Mouse (Mus musculus): Measurements from ENCODE around the gene Shtn1.

Gene Shtn1

DNA sequence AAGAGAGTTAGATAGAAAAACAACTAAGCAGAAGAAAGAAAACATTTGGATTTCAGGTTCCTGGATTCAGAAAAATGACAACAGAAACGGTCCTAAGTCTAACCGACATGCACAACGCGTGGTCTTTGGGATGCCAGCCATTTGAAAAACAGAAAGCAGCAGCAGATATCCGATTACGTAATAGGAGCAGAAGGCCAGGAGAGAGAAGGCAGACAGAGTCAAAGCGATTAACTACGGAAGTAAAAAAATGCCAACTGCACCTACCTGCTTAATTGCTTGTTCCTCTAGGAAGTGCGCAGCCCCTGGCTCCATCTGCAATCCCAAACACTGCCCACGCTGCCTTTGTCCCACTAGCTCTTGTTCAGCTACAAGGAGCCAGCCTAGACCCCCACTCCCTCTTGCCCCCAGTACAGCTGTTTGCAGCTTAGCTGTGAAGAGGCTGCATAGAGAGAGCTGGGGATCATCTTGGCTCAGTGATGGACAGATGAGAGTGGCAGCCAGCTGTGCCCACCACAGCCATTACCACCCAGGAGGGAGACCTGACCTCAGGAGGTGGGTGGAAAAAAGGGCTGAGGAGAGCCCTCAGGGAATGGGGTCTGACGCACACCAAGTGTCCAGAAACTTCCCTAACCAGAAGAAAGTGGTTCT is 100.6 kb downstream of the Shtn1 start:
- no peak for DNase-seq (ENCODE audit: extremely low spot score, low read depth, low spot score)

GRCm38 (mm10) chr19:58974126-58974525 is 101.8 kb downstream of the Shtn1 start:
- no peak for DNase-seq (ENCODE audit: extremely low spot score, low read depth, low spot score)

- DNase-seq (ENCODE audit: extremely low spot score, low read depth, low spot score), result no peak
Observed at GRCm38 (mm10) chr19:58970826-58971225, 105.1 kb downstream of the Shtn1 start.

DNA sequence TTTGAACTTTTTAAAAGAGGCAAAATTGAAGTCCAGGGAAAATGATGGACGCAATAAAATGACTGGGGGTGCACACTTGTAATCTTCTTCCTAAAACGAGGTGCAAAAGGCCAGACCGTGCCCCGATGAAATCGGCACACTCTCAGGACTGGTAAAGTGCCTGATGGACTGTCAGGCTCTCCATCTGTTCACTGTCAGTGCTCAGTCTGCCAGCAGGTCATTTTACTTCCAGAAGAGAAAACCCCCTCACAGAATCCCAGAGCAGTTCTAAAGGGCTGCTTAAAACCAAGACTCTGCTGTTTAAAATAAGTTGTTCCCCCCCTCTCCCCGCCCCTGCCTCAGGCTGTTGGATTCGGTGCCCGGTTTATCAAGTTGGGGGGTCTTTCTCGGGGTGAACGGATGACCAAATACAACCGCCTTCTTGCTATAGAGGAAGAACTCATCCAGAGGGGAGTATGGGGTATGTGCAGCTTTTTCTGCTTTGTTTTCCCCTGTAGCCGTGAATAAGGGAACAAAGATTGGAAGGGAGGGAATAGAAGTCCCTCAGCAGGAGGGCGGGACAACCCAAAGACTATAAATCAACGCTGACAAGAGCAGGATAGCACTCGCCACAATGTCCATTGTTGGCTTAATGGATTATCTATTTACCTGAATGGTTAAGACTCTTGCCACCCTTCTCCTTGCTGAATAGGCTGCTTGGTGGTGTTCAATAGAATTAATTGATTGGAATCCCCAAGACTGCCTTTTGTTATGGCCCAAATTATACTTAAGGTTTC is 107.0 kb downstream of the Shtn1 start:
- no peak for DNase-seq (ENCODE audit: extremely low spot score, low read depth, low spot score)

- DNase-seq (ENCODE audit: extremely low spot score, low read depth, low spot score), result no peak
Observed at GRCm38 (mm10) chr19:58963011-58963410, 112.9 kb downstream of the Shtn1 start.

DNA sequence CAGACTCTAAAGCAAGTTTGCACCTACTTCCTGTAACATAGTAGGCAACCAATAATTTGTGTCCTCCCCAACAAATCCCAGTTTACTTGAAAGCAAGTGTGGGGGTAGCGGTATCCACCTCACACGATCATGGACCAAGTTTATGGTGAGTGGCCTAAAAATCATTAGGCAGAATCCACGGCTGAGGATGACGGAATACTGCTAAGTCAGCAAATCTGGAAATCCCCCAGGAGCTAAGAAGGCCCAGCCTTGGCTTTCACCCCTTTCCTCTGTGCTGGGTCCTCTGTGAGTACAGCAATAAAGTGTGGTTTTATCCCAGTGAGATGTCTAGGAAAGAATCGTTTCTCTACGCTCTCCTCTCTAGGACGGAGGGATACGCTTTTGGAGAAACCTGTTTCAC is 121.1 kb downstream of the Shtn1 start:
- no peak for DNase-seq (ENCODE audit: extremely low spot score, low read depth, low spot score)

DNA sequence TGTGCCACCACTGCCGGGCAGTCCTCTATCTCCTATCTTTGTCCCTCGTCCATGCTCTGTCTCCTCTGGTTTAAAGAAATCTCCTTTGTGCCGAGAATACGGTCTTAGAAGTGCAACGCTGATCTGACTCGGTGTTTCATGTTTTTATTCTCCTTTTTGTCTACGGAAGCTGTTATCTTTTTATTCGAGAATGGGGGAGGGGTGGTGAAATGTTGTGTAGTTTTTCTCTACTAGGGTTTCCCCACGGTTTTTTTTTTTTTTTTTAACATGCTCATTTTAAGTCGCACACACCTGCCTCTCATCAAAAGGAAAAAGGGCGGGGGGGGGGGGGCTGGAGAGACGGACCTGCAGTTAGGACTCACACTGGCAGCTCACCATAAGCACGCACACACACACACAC is 123.7 kb downstream of the Shtn1 start:
- no peak for DNase-seq (ENCODE audit: extremely low spot score, low read depth, low spot score)

GRCm38 (mm10) chr19:58951521-58951920 is 124.4 kb downstream of the Shtn1 start:
- DNase-seq (ENCODE audit: extremely low spot score, low read depth, low spot score), result no peak

DNA sequence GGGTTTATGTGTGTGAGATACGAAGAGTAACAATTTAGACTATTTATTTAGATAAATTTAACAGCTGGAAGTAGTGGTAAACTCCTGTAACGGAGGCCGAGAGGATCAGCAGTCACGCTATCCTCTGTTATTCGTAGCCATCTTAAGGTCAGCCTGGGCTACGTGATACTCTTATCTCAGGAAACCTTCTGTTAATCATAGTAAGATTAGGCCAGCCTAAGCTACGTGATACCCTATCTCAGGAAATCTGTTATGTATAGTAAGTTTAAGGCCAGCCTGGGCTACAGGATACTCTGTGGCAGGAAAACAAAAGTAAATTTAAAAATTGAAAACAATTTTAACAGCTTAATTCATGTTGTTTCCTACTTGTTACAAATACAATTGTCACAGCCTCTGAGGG is 129.9 kb downstream of the Shtn1 start:
- no peak for DNase-seq (ENCODE audit: extremely low spot score, low read depth, low spot score)

- peak; percentile 94 for DNase-seq (ENCODE audit: extremely low spot score, low read depth, low spot score)
Observed at GRCm38 (mm10) chr19:58942841-58943828, 132.8 kb downstream of the Shtn1 start, which contains the start of the genes Eno4 and Hspa12a. Eno4 (plus strand) TSS chr19:58943425. Hspa12a (minus strand) TSS chr19:58943654.

DNA sequence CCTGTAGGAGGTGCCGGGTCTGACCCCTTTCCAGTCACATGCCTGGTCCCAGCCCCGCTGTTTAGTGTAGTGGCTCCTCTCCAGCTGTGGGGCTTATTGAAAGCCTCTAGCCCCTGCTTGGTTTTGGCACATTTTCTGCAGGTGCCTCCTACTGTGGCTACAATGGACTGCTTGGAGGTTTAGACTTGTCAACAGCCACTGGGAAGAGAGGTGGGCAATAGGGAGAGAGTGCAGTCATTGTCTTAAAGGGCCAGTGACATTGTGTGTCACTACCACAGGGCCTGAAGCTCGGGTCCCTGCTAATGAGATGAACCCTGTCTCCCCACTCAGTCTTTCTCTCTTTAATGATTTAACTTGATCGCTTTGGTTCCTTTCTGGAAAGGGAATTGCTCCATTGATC is 142.8 kb downstream of the Shtn1 start:
- DNase-seq (ENCODE audit: extremely low spot score, low read depth, low spot score), result no peak

DNA sequence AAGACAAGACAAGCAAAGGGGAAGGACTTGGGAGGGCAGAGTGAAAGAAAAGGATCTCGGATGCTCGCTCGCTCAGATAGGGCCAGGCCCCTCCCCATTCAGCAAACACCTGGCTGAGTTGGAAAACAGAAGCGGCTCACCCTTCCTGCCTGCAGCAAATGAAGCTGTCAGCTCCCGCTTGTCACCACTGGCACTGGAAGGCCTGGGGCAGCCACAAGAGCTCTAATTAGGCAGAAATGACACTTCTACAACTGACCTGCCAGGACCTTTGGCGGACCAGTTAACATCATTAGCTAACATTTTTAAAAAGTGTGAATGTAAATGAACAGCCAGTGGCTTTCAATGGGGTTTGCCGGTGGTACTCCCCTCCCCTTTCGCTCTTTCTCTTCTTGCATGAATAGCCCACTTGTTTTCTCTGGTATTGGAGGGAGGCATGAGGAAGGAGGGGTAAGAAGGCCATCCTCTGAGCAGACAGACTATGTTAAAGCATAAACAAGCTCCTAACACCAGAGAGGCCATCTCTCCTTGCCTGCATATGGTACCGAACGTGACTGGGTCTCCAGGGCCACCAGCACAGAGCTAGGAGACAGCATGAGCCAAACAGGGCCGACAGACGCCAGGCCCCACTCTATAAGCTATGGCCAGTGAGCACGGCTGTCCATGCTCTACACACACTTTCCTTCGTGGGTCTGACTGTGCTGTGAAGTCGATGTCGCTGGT is 144.7 kb downstream of the Shtn1 start:
- no peak for DNase-seq (ENCODE audit: extremely low spot score, low read depth, low spot score)

Measured in hindlimb bud, embryonic 11.5 days (tissue).